Mouse (Mus musculus) thymus, adult 2 months (tissue): ENCODE results near the gene Col28a1.

Experiments used
- CTCF ChIP-seq: fragments of 200-500 bp; IDR thresholded peaks from 2 replicates; pipeline ENCODE4 v1.5.1; 2012; ENCODE audit warnings: mild to moderate bottlenecking, control low read depth, low read length, moderate library complexity, borderline replicate concordance; ENCODE audit not compliant: control insufficient read depth, poor library complexity, insufficient read depth; ENCODE audit errors: extremely low read depth
- POLR2A ChIP-seq: fragments of 200-500 bp; IDR thresholded peaks from 2 replicates; pipeline ENCODE4 v1.6.1; 2012; ENCODE audit warnings: mild to moderate bottlenecking, low read length, control low read depth, moderate library complexity; ENCODE audit not compliant: control insufficient read depth, poor library complexity, insufficient read depth; ENCODE audit errors: extremely low read depth

DNA sequence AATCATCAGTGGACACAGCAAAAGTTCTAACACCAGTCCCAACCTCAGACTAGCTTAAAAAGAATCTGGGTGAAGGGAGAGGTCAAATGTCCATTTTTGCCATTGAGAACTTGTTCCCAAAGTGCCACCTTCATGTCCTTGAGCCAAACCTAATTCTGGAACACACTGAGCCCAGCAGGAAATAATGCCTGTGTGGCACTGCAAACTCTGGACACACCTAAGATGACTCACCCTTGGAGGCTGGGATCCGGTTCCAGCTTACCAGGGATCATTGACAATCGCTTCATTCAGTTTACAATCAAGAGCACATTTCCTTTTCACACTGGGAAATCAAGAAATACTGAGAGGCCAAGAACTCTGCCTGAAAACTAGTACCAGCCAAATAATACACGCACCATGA is 168.9 kb downstream of the Col28a1 start:
- TF ChIP-seq CTCF, result no peak
- no peak for TF ChIP-seq POLR2A
